Mouse (Mus musculus): ENCODE results near the gene Emc3. TPM values are rescaled to one million over a fixed set of nuclear protein-coding genes. Genes with fewer than 3 reads are reported as not detected.

Emc3 gene
- polyA plus RNA-seq, 1 experiment from 2014 or later, result 78.5 TPM

- Histone ChIP-seq H3K36me3 (replicated peaks) (peaks cover 75% of the 10 kb centered on the region), H3K4me1 (no peaks in the 10 kb centered on the region), H3K9me3 (no peaks in the 10 kb centered on the region), H3K4me3 (no peak overlapping the region), H3K27me3 (ENCODE audit: poor library complexity, severe bottlenecking) (no peaks in the 10 kb centered on the region), H3K27ac (no peak overlapping the region)
- no peak for DNase-seq (ENCODE audit: extremely low spot score, low spot score)
- whole genome bisulfite sequencing, result 99% methylated on average over 3 of the region's 3 CpGs
Observed at GRCm38 (mm10) chr6:113514600-113514999, 16.9 kb downstream of the Emc3 start.

GRCm38 (mm10) chr6:113513944-113514343, 17.5 kb downstream of the Emc3 start:
- no peak overlapping the region for H3K4me3 ChIP-seq
- peaks cover 68% of the 10 kb centered on the region for H3K36me3 ChIP-seq (replicated peaks)
- DNase-seq (ENCODE audit: extremely low spot score, low spot score), result no peak
- no peaks in the 10 kb centered on the region; the same call in 1 of the 2 replicates for H3K4me1 ChIP-seq
- H3K9me3 ChIP-seq, result no peaks in the 10 kb centered on the region
- 96% methylated on average over 6 of the region's 6 CpGs for WGBS
- no peak overlapping the region for H3K27ac ChIP-seq
- no peaks in the 10 kb centered on the region for H3K27me3 ChIP-seq (ENCODE audit: poor library complexity, severe bottlenecking)

GRCm38 (mm10) chr6:113508947-113509280, 22.5 kb downstream of the Emc3 start:
- H3K9me3 ChIP-seq, result no peaks in the 10 kb centered on the region
- no peak overlapping the region for H3K27ac ChIP-seq
- H3K4me1 ChIP-seq, result no peaks in the 10 kb centered on the region; the same call in 1 of the 2 replicates

GRCm38 (mm10) chr6:113508272-113508946, 23.0 kb downstream of the Emc3 start:
- DNase-seq (ENCODE audit: extremely low spot score, low spot score), result no peak

More at GRCm38 (mm10) chr6:113508947-113509280, 22.5 kb downstream of the Emc3 start:
- 61% methylated on average over 5 of the region's 5 CpGs for WGBS
- no peak for DNase-seq (ENCODE audit: extremely low spot score, low spot score)
- no peaks in the 10 kb centered on the region for H3K27me3 ChIP-seq (ENCODE audit: poor library complexity, severe bottlenecking)
- no peak overlapping the region for H3K4me3 ChIP-seq
- peaks cover 18% of the 10 kb centered on the region for H3K36me3 ChIP-seq (replicated peaks)

GRCm38 (mm10) chr6:113507130-113507529, 24.3 kb downstream of the Emc3 start:
- H3K27me3 ChIP-seq (ENCODE audit: poor library complexity, severe bottlenecking), result peaks cover 8% of the 10 kb centered on the region
- no peak for DNase-seq (ENCODE audit: extremely low spot score, low spot score)
- H3K9me3 ChIP-seq, result peaks cover 5% of the 10 kb centered on the region; the same call in 1 of the 2 replicates
- 0 out of 2 replicates have a peak, but pooled peaks cover 5% of the 10 kb centered on the region for H3K36me3 ChIP-seq (replicated peaks)
- no peak overlapping the region for H3K27ac ChIP-seq
- no peak overlapping the region for H3K4me3 ChIP-seq
- peaks cover 4% of the 10 kb centered on the region; the same call in 1 of the 2 replicates for H3K4me1 ChIP-seq

More at GRCm38 (mm10) chr6:113508272-113508946, 23.0 kb downstream of the Emc3 start:
- Histone ChIP-seq H3K9me3 (peaks cover 2% of the 10 kb centered on the region; the same call in 1 of the 2 replicates), H3K4me3 (no peak overlapping the region), H3K36me3 (replicated peaks) (peaks cover 13% of the 10 kb centered on the region), H3K27me3 (ENCODE audit: poor library complexity, severe bottlenecking) (no peaks in the 10 kb centered on the region), H3K4me1 (no peaks in the 10 kb centered on the region; the same call in 1 of the 2 replicates), H3K27ac (no peak overlapping the region)
- WGBS, result 71% methylated on average over 7 of the region's 7 CpGs

GRCm38 (mm10) chr6:113505689-113506088, 25.8 kb downstream of the Emc3 start:
- H3K4me1 ChIP-seq, result peaks cover 18% of the 10 kb centered on the region
- no peak for DNase-seq (ENCODE audit: extremely low spot score, low spot score)
- WGBS, result 86% methylated on average over 1 of the region's 1 CpGs
- no peaks in the 10 kb centered on the region for H3K36me3 ChIP-seq (replicated peaks)
- peaks cover 23% of the 10 kb centered on the region for H3K27me3 ChIP-seq (ENCODE audit: poor library complexity, severe bottlenecking)
- H3K9me3 ChIP-seq, result peaks cover 5% of the 10 kb centered on the region; the same call in 1 of the 2 replicates
- no peak overlapping the region for H3K27ac ChIP-seq
- no peak overlapping the region for H3K4me3 ChIP-seq

- Histone ChIP-seq H3K27me3 (ENCODE audit: poor library complexity, severe bottlenecking) (peaks cover 32% of the 10 kb centered on the region), H3K27ac (no peak overlapping the region), H3K9me3 (peaks cover 5% of the 10 kb centered on the region; the same call in 1 of the 2 replicates), H3K36me3 (replicated peaks) (no peaks in the 10 kb centered on the region), H3K4me1 (peaks cover 21% of the 10 kb centered on the region), H3K4me3 (no peak overlapping the region)
- DNase-seq (ENCODE audit: extremely low spot score, low spot score), result no peak
- 57% methylated on average over 2 of the region's 2 CpGs for WGBS
Observed at GRCm38 (mm10) chr6:113502801-113503200, 28.7 kb downstream of the Emc3 start.

GRCm38 (mm10) chr6:113501388-113502084, 29.9 kb downstream of the Emc3 start, which contains the start of gene Prrt3:
TSS of gene Prrt3 (minus strand) at chr6:113501931.
- DNase-seq (ENCODE audit: extremely low spot score, low spot score), result peak; percentile 62
- H3K9me3 ChIP-seq, result peaks cover 5% of the 10 kb centered on the region; the same call in 1 of the 2 replicates
- 3% methylated on average over 32 of the region's 32 CpGs for WGBS
- H3K4me3 ChIP-seq, result peak within 1 kb of the TSS; percentile 67
- H3K36me3 ChIP-seq (replicated peaks), result no peaks in the 10 kb centered on the region
- H3K27ac ChIP-seq, result peak within 1 kb of the TSS; percentile 82
- peaks cover 21% of the 10 kb centered on the region for H3K4me1 ChIP-seq
- peaks cover 44% of the 10 kb centered on the region for H3K27me3 ChIP-seq (ENCODE audit: poor library complexity, severe bottlenecking)

GRCm38 (mm10) chr6:113499346-113499745, 32.1 kb downstream of the Emc3 start:
- peaks cover 5% of the 10 kb centered on the region; the same call in 1 of the 2 replicates for H3K9me3 ChIP-seq

GRCm38 (mm10) chr6:113495071-113495675, 36.3 kb downstream of the Emc3 start:
- peak overlapping the region; percentile 53 for H3K4me3 ChIP-seq
- no peak for DNase-seq (ENCODE audit: extremely low spot score, low spot score)
- H3K9me3 ChIP-seq, result no peaks in the 10 kb centered on the region
- WGBS, result 55% methylated on average over 28 of the region's 28 CpGs
- peaks cover 57% of the 10 kb centered on the region for H3K27me3 ChIP-seq (ENCODE audit: poor library complexity, severe bottlenecking)
- H3K27ac ChIP-seq, result peak overlapping the region; percentile 77; the same call in 1 of the 2 replicates
- H3K36me3 ChIP-seq (replicated peaks), result peaks cover 35% of the 10 kb centered on the region
- H3K4me1 ChIP-seq, result peaks cover 18% of the 10 kb centered on the region

More at GRCm38 (mm10) chr6:113499346-113499745, 32.1 kb downstream of the Emc3 start:
- DNase-seq (ENCODE audit: extremely low spot score, low spot score), result no peak
- Histone ChIP-seq H3K36me3 (replicated peaks) (no peaks in the 10 kb centered on the region), H3K4me1 (peaks cover 35% of the 10 kb centered on the region), H3K27ac (no peak overlapping the region), H3K4me3 (no peak overlapping the region), H3K27me3 (ENCODE audit: poor library complexity, severe bottlenecking) (peaks cover 63% of the 10 kb centered on the region)
- WGBS, result 82% methylated on average over 6 of the region's 6 CpGs

GRCm38 (mm10) chr6:113494258-113494788, 37.1 kb downstream of the Emc3 start:
- H3K9me3 ChIP-seq, result no peaks in the 10 kb centered on the region
- H3K4me3 ChIP-seq, result peak overlapping the region; percentile 53
- peaks cover 53% of the 10 kb centered on the region for H3K27me3 ChIP-seq (ENCODE audit: poor library complexity, severe bottlenecking)
- DNase-seq (ENCODE audit: extremely low spot score, low spot score), result peak; percentile 76
- H3K36me3 ChIP-seq (replicated peaks), result peaks cover 43% of the 10 kb centered on the region
- 1% methylated on average over 54 of the region's 54 CpGs for WGBS
- H3K4me1 ChIP-seq, result peaks cover 18% of the 10 kb centered on the region
- peak overlapping the region; percentile 77 for H3K27ac ChIP-seq

- no peak overlapping the region for H3K4me3 ChIP-seq
- no peak for DNase-seq (ENCODE audit: extremely low spot score, low spot score)
- H3K4me1 ChIP-seq, result peaks cover 32% of the 10 kb centered on the region
- no peak overlapping the region for H3K27ac ChIP-seq
- 78% methylated on average over 24 of the region's 24 CpGs for WGBS
- no peaks in the 10 kb centered on the region for H3K9me3 ChIP-seq
- H3K36me3 ChIP-seq (replicated peaks), result peaks cover 61% of the 10 kb centered on the region
- H3K27me3 ChIP-seq (ENCODE audit: poor library complexity, severe bottlenecking), result peaks cover 48% of the 10 kb centered on the region
Observed at GRCm38 (mm10) chr6:113492101-113492864, 39.2 kb downstream of the Emc3 start.

All from forebrain, embryonic 10.5 days (tissue).